Mouse (Mus musculus) urinary bladder, postnatal 25 days (tissue): ENCODE results near the gene Iscu.
A peak's percentile ranks its signal among the peaks of the same experiment; 100 is the strongest.

ENCODE experiments used
- DNase-seq: peaks from one replicate; pipeline ENCODE4 v3.0.0; 2022; ENCODE audit warnings: low spot score

Iscu gene

DNA sequence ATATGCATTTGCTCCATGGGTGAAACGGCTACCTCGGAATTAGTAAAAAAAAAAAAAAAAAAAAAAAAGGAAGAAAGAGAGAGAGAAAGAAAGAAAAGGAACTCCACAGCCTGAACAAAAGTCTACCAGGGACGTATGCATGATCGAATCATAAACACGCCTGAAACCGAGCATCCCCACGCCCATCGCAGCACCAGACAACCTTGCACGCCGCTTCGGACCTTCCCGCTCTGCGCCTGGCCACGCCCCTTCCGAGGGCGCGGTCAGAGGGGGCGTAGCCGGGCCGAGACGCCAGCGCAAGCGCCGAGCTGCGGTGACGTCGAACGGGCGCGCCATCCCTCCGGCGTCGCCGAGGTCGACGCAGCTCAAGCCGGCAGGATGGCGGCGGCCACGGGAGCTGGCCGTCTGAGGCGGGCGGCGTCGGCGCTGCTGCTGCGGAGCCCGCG, at the start of gene Iscu, which contains the start of gene Sart3:
Gene Iscu, plus strand, starts transcription at position 299 of the 446 bp plus-strand sequence.
Gene Sart3, minus strand, starts transcription at position 61 of the 446 bp plus-strand sequence.
- DNase-seq = peak; percentile 96

DNA sequence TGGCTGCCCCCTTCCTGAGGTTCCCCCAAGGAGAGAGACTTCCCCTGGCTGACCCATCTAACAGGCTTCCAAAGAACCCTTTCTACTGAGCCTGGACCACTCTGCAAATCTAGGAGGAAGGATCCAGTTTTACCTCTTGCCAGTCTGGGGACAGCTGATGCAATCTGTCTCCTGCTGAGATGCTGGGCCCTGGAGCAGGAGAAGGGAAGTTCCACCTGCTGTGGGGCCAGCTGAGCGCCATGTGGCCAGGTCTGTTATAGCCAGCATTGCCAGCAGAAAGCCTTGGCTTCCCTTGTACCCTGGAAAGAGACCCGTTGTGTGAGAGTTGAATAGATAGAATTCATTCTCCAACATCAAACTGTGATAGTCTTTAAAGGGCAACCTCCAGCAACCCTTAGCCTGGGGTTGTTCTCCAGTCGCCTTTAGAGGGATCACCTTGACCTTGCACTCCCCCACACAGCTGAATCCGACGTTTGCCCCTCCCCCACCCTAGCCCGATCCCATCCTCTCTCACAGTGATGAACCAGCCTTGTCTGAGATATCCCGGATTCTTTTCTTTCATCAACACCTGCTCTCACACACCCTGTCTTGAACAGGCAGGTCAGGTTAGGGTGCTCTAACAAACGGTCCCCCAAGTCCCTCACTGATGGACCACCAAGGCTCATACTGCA, 48.8 kb upstream of the Iscu start:
- no peak for DNase-seq

DNA sequence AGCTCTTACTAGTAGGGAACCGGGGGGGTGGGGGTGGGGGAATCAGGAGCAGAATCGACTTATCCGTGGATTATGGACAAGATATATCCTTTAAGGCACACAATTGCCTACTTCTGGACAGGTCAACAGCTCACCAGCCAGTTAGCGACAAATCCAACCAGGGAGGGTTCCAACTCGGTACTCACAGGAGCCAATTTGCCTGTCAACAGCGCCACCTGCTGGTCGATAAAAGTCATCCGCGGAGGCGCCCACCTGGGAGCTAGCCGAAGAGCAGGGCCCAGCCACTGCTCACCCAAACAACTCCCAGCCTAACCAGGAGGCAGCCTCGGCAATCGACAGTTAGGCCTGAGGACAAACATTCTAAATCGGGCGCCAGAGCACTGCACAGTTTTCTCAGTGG, 48.1 kb upstream of the Iscu start, which contains the start of gene 1700069L16Rik:
Gene 1700069L16Rik, minus strand, starts transcription at position 327 of the 400 bp plus-strand sequence.
- peak; percentile 82 for DNase-seq

DNA sequence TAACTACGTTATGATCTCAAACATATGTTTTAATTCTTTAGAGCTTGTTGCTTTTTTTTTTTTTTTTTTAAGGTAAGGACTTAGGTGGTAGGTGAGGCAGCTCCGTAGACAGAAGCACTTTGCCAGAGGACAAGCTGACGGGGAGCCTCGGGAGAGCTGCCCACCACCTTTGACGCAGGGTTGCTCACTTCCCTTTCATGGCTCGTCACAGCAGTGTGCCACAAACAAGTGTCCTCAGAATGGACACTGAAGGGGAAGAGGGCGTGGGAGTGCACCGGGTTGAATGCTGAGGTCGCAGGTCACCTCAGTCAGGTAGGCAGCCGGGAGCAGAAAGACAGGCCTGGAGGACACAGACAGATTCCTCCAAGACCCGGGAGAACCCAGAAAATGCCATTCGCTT, 47.1 kb upstream of the Iscu start:
- DNase-seq = no peak

DNA sequence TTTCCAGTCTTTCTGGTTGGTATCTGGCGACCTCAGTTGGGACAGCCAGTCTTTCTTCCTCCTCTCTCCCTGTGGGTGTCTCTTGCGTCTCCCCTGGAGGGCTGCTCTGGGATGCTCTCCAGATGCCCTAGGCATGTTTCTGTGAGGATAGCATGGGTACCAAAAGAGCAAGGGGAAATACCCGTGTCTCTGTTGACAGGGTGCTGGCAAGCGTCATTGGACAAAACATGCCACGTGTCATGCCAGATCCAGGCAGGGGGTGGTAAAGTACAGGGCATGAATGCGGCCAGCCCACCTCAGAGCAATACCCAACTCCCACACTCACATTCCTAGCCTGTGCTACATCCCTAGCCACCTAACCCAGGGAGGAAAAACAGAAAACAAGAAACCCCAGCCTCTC, 45.9 kb upstream of the Iscu start:
- no peak for DNase-seq

DNA sequence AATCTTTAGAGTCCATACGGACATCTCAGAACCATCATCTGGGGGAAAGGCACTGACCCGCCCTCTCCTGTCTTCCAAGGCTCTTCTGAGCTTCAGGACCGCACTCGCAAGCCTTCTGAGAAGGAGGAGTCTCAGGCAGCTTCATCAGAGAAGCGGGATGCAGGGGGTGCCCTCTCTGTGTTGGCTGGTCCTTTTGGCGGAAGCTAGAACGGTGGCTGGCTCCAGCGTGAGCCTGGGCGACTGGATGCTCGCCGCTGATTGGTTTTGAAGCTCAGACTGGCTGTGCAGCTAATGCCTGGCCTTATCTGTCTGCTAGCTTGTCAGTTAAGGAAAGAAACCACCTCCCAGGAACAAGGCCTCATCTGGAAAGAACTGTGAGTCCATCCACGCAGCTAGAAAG, 45.3 kb upstream of the Iscu start:
- DNase-seq = no peak

DNA sequence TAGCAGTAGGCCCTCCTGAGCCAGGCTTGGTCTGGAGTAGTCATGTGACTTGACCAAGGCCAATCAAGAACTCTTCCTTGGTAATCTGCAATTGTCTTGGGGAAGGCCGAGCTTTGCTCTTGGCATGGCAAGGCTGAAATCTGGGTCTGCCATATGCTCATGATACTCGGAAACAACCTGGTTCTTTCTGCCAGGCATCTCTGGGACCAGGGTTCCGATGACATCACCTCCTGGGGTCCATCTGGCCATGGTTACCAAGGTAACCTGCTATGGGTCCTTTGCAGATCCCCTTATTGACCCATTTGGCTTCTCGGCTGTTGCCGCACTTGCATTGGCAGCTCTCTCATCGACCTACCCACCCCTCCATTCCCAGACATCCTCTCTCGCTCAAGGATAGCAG, 44.5 kb upstream of the Iscu start:
- no peak for DNase-seq

DNA sequence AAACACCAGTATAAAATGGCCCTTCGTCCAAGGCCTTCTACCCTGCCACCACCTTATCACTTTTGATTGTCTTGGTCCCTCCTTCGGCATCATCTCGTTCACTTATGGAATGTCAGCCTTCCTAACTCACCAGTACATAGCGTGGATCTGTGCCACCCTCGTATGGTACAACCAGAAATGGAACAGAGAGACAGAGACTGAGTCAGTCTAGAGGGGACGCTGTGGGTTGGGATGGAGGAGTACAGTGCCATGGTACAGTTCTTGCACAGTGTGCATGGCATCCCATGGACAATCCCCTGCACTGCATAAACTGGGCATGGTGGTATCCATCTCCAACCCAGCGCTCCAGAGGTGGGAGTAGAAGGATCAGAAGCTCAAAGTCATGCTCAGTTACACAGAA, 43.9 kb upstream of the Iscu start:
- DNase-seq = no peak

DNA sequence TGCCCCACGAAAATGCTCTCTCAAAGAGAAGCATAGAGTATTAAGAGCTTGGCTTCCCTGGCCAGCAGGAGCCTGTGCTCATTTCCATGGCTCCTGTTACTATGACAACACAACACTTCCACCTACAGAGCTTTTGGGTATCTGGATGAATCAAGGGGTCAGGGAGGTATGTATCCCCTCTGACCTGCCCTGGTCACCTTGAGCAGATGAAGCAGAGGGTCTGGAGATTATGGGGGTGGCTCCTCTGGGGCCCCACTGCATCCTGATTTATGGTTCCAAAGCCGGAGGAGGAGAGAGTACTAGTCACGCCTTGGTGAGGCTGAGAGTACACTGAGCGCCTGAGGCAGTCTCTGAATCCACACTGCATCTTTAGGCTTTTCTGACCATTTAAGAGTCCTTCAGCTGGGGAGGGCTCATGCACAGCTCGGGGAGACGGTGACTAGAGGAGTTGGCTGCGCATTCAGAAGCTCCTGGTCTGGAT, 41.9 kb upstream of the Iscu start:
- no peak for DNase-seq

DNA sequence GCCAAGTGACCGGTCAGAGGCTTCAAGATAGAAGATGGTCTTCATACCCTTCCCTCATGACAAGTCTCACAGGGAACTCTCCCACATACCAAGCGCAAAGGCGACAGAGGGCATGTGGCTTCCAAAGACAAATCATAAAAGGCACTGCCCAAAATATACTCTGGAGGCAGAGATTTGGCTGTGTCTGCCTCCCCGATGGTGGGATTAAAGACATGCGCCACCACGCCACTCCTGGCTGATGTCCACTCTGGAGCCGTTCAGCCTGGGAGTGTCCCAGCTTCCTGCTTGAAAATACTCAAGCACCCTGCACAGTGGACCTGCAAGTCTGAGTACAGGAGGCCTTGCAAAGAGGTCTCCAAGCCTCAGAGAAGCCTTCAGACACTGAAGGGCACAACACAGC, 41.4 kb upstream of the Iscu start:
- DNase-seq = no peak

DNA sequence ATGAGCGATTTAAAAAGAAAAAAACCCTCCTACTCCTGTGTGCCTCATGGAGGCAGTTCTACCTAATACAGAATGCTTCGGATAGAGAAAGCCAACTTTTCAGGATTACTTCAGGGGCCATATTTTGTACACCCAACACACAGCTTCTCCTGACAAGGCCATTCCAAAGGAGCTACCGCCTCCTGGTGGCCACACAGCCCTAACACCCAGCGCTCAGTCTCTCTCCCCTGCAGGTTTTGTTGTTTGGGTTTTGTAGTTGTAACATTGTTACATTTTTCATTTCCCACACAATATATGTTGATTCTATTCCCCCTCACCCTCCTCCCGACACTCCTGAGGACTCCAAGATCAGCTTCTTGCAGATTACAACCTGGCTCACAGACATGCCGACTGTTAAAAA, 40.4 kb upstream of the Iscu start:
- DNase-seq = peak; percentile 52

DNA sequence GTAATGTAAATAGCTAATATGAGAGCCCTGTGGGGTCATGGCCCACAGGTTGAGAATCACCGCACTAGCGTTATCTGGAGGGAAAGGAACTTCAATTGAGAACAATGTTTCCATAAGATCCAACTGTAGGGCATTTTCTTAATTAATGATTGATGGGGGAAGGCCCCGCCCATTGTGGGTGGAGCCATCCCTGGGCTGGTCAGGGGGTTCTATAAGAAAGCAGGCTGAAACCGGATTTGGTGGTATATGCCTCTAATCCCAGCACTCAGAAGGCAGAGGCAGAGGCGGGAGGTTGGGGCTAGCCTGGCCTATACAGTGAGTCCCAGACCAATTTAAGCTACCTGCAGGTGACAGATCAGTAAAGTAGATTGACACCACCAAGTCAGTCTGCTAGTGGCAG, 38.2 kb upstream of the Iscu start:
- DNase-seq = no peak

DNA sequence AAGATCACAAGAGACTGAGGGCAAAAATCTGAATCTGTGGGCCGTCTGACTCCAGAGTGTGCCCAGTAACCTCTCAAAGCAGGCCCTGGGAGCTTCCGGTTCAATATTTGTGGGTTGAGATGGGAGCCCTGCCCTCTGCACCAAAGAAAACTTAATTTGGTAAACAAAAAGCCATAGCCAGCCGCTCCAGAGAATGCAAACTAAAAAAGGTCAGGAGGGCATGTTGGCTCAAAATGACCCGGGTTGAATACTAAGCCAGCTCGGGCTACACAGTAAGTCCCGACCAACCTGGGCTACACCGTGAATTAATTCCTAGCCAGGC, 37.6 kb upstream of the Iscu start:
- no peak for DNase-seq

DNA sequence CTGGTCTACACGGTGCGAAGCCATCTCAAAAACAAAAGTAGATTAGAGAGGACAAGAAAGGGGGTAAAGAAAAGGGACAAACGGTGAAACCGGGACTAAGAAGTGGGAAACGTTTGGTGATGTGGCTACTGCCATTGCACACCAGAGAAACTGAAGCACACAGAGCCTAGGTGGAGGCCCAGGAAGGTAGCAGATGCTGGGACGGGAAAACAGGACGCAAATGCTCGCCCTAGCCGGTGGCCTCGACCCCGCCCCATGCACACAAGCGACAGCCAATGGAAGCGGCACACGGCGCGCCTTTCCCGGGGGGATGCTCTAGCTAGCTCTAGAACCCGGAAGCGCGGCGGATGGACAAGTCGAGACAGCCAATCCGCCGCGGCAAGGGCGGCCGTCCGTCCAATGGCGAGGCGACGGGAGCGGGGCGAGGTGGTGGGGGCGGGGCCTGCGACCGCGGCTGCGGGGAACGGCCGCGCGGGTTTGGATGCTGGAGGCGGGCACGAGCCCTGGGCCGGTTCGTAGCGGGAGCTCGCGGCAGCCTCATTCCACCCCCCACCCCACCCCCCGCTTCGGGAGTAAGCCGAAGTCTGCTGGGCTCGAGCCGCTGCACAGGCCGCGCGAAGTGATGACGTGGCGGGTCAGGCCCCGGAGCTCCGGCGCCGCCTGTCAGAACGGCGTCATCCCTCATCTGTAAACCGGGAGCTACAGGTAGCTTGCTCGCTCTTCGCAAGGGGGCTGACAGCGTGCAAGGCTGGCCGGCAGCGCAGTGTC, 37.0 kb upstream of the Iscu start, which contains the start of gene Ficd:
Gene Ficd, plus strand, starts transcription at position 459 of the 768 bp plus-strand sequence.
- DNase-seq = peak; percentile 85

DNA sequence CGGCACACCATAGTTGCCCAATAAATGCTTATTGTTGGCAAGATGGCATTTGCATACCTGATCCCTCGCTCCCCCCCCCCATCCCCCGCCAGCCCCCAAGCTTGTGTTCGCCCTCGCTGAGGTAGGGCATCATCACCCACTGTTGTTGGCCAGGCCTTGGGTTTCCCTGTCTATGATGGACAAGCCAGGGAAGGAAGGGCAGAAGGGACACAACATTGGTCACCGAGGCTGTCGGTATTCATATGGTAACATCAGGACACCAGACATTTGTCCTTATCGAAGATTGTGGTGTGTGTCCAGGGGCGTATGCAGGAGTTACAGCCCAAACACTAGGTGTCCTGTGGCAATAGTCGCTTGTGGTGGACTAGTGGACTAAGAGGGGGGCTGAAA, 36.4 kb upstream of the Iscu start:
- no peak for DNase-seq

DNA sequence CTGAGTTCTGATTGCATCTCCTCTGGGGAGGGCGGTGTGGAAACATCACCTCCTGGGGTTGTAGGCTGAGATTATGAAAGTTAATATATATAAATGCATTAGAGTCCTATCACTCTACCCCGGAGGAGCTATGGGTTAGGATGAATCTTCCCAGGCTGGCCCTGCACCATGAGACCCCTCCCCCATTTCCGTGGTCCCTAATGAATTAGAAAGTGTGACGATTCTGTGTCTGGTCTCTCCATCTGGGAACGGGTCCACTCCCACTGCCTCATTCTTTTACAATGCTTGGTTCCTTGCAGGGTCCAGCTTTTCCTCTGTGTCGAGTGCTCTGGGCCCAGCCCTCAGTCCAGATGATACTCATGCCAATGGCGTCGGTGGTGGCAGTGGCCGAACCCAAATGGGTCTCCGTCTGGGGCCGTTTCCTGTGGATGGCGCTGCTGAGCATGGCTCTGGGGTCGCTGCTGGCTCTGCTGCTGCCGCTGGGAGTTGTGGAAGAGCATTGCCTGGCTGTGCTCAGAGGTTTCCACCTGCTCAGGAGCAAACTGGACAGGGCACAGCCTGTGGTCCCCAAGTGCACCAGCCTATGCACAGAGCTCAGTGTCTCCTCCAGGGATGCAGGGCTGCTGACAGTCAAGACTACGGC, 35.9 kb upstream of the Iscu start:
- DNase-seq = no peak

DNA sequence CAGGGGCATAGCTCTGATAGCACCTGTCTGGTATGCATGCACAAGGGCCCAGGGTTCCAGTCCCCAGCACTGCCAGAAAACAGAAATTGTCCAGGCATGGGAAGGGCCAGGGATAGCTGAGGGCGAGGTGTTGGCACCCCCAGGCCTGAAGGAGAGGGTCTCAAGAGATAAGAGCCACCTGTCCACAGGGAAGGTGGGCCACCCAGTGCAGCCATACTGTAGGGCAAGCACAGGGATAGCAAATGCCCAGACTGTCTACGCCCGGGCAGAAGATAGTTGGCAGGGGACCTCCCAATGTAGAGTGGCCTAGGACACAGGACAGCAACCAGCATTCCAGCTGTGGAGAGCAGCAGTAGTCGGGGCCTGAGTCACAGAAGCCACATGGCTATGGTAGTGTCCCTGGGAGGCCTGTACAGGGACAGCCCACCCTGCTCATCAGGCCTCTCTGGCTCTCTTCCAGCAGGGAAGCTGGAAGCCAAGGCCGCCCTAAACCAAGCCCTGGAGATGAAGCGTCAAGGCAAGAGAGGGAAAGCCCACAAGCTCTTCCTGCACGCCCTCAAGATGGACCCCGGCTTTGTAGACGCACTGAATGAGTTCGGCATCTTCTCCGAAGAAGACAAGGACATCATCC, 34.8 kb upstream of the Iscu start:
- DNase-seq = no peak

DNA sequence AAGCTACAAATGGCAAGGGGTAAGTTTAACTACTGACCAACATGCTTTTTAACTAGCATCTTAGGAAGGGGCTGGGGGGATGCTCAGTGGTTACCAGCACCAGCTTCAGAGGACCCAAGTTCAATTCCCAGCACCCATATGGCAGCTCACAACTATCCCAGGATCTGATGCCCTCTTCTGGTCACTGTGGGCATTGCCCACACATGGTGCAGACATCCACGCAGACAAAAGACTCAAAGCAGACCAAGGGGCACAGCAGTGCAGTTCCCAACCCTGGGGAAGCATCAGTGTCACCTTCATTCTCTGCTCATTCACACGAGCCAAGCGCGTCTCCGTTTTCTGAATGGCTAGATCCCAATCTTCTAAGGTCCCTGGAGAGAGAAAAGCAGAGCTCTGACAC, 24.9 kb upstream of the Iscu start:
- DNase-seq = no peak

DNA sequence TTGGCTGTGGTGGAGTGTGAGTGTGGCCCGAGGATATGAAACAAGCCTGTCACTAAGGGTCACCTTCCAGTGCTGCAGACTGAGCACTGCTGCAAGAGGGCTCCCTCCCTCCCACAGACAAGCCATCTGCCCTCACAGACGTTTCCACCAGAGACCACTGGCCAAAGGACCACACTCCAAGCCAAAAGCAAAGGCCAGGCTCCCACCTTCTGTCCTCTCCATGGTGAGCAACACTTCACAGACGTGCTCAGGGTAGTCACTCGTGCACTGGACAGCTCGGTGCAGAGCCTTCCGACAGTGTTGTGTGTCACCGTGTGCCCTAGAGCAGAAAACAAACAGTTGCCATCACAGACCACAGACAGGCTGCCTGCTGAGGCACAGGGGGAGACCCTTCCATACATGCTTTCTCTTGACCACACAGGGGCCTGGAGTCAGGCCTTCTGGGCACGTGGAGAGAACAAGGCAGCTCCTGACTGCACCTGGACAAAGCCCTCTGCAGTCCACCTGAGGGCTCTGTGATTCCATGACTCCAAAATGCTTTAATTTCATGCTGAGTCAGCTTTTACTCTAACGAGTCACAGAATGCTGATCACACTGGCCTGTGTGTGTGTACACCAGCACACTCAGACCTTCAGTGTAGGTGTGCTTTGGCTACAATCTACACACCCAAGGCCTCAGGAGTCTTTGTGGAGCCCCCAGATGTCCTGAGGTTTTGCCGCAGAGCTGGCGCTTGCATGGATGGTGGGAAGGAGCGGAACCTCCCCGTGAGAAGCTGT, 23.8 kb upstream of the Iscu start:
- no peak for DNase-seq

DNA sequence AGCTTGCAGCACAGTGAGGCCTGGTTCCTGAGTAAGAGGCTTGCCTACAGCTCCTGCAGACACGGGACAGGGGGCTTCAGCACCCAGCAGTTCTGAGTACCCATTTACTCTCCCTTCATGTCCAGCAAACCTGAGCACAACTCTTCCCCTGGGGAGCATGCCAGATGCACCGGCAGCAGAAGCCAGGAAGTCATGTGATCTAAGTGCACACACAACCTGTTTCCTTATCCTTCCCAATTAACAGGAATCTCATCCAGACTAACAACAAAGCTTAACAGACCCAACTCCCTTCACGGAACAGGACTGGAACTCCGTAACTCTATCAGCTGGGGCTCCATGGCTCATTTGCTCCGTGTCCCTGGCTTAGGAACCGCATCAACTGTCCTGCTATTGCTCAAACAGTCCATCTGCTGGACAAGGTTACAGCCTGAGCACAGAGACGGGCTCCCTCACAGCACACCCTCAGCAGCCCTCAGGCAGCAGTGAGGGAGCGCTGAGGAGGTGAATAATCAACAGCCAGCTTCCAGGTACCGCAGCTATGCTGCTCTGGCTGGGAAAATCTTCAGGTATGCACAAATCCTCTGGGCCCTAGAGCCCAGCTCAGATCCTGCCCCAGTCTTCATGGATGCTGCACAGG, 20.9 kb upstream of the Iscu start:
- no peak for DNase-seq

DNA sequence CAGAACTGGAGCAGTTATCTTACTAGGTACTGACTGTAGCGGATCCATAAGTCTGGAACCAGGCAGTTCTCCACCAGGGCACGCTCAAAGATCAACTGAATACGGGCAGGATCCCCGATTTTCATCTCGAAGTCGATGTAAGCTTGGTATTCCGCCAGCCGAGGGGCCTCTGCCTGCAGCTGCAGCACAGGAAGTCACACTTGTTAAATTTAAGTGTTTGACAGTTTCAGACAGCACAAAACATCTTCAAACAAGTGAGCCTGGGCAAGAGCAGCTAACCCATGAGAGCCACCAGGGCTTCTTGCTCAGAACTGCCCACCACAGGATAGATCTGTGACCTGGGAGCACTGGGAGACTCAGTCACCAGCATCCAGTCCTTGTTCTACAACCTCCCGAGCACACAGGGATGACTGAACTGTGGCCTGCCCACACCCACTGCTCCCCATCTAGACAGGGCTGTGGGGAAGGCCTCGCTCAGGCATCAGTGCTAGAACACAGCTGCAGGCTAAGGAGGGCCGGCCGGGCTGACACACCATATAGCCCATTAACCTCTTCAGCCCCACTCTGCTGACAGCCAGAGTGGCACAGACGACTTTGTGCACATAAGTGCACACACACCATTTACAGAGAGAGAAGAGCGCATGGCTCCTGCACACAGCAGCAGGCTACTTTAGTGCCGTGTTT, 17.1 kb upstream of the Iscu start:
- no peak for DNase-seq
